Mouse (Mus musculus) lung, embryonic 16.5 days (tissue): ENCODE results near the gene Stx6. TPM values are rescaled to one million over a fixed set of nuclear protein-coding genes. Genes with fewer than 3 reads are reported as not detected.

ENCODE experiments used
- ATAC-seq: fragments of 200-750 bp; cut with Nextera tagmentation; 2 replicates; pipeline ENCODE4 v1.8.0; 2017; ENCODE audit warnings: low read depth, mild to moderate bottlenecking, moderate library complexity
- H3K27ac ChIP-seq: fragments of 300-500 bp; sonication (generic); 2 replicates; pipeline ENCODE4 v1.5.1; 2014; ENCODE audit warnings: mild to moderate bottlenecking, control low read depth, low read length
- H3K27me3 ChIP-seq: fragments of 300-500 bp; sonication (generic); 2 replicates; pipeline ENCODE4 v1.6.1; 2014; ENCODE audit warnings: low read depth, low read length, mixed read lengths; ENCODE audit not compliant: control insufficient read depth, insufficient read depth
- H3K36me3 ChIP-seq: fragments of 300-500 bp; sonication (generic); 2 replicates; pipeline ENCODE4 v1.6.1; 2014; ENCODE audit warnings: low read length; ENCODE audit not compliant: control insufficient read depth, insufficient read depth
- H3K4me1 ChIP-seq: fragments of 300-500 bp; sonication (generic); replicated peaks from 2 replicates; pipeline ENCODE4 v1.6.1; 2014; ENCODE audit warnings: low read length, mixed read lengths; ENCODE audit not compliant: control insufficient read depth, insufficient read depth
- H3K4me2 ChIP-seq: fragments of 300-500 bp; sonication (generic); 2 replicates; pipeline ENCODE4 v1.6.1; 2014; ENCODE audit warnings: low read depth, low read length, control low read depth
- H3K4me3 ChIP-seq: fragments of 300-500 bp; sonication (generic); 2 replicates; pipeline ENCODE4 v1.5.1; 2014; ENCODE audit warnings: mild to moderate bottlenecking, low read length, control low read depth
- H3K9ac ChIP-seq: fragments of 300-500 bp; sonication (generic); 2 replicates; pipeline ENCODE4 v1.6.1; 2014; ENCODE audit warnings: low read length, control low read depth
- H3K9me3 ChIP-seq: fragments of 300-500 bp; sonication (generic); 2 replicates; pipeline ENCODE4 v1.6.1; 2016; ENCODE audit warnings: low read length; ENCODE audit not compliant: control insufficient read depth
- WGBS: fragments of 180-500 bp; shearing (Covaris S2); extraction: QIAGEN DNeasy Blood & Tissue Kit; methylation state at CpG from one replicate; pipeline ENCODE4 v1.1.7; 2014; 5-methylcytosine and 5-hydroxymethylcytosine counted together
- polyA plus RNA-seq: library from polyadenylated mRNA; unstranded; fragments of >200 nt; fragmentation: Nextera tagmentation; extraction: Ambion mirVana; gene quantifications from 2 replicates; pipeline ENCODE4 v1.2.1, GENCODE M21; 2015

Stx6 gene
- polyA plus RNA-seq, 1 experiment from 2014 or later, result 72.8 TPM

DNA sequence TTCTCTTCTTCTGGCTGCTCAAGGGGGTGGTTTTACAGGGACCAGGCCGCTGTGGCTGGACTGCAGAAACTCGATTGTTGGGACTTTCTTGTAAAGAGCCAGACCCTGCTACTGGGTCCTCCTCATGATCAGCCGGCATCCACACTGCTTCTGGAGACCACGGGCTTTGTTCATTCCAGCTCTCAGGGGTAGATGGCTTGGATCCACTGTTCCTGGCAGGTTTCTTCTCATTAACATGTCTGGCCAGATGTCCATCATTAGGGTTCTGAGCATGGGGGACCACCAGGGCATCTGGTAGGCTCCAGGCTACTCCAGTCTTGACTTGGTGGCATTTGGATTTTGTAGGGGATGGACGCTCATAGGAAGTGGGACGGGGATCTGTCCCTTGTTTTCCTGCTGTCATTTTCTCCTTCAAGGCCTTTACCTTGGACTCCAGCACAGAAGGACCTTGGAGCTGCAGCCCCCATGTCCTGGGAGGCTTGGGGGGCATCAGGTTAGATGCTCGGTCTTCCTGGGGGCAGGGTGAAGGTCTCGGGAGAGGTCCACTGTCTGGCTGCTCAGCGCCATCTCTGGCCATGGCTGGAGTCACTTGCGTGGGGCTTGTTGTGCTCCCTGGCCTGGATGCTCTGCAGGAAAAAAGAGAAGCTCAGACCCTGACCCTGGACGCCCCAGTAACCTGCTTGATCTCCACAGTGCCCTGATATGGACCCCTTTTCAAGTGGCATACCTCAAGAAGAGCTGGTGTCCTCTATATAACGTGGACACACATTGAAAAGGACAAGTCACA, 83.4 kb downstream of the Stx6 start:
- 80% methylated on average over 12 of the region's 12 CpGs for WGBS
- no peaks in the 10 kb centered on the region for H3K36me3 ChIP-seq
- H3K4me1 ChIP-seq, result peaks cover 4% of the 10 kb centered on the region; the same call in 1 of the 2 replicates
- H3K27ac ChIP-seq, result no peak overlapping the region
- H3K27me3 ChIP-seq, result peaks cover 4% of the 10 kb centered on the region; the same call in 1 of the 2 replicates
- H3K9me3 ChIP-seq, result no peaks in the 10 kb centered on the region
- no peak for ATAC-seq
- H3K4me3 ChIP-seq, result no peak overlapping the region
- H3K4me2 ChIP-seq, result no peak overlapping the region
- no peak overlapping the region for H3K9ac ChIP-seq

DNA sequence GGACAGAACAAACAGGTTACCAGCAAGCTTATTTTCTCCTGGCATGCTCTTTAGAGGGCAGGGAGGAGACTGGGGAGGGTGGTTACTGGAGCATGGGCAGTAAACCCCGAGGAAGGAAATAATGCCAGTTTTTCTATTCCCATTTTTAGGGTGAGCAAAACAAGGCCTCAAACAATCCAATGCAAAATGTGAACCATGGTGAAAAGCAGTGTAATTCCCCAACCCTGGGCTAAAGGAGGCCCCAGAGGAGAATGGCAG, 83.9 kb downstream of the Stx6 start:
- Histone ChIP-seq H3K9ac (no peak overlapping the region), H3K27ac (no peak overlapping the region), H3K36me3 (no peaks in the 10 kb centered on the region), H3K27me3 (peaks cover 4% of the 10 kb centered on the region; the same call in 1 of the 2 replicates), H3K9me3 (no peaks in the 10 kb centered on the region), H3K4me3 (no peak overlapping the region), H3K4me2 (no peak overlapping the region), H3K4me1 (peaks cover 4% of the 10 kb centered on the region; the same call in 1 of the 2 replicates)
- WGBS, result 75% methylated on average over 1 of the region's 1 CpGs
- ATAC-seq, result no peak

DNA sequence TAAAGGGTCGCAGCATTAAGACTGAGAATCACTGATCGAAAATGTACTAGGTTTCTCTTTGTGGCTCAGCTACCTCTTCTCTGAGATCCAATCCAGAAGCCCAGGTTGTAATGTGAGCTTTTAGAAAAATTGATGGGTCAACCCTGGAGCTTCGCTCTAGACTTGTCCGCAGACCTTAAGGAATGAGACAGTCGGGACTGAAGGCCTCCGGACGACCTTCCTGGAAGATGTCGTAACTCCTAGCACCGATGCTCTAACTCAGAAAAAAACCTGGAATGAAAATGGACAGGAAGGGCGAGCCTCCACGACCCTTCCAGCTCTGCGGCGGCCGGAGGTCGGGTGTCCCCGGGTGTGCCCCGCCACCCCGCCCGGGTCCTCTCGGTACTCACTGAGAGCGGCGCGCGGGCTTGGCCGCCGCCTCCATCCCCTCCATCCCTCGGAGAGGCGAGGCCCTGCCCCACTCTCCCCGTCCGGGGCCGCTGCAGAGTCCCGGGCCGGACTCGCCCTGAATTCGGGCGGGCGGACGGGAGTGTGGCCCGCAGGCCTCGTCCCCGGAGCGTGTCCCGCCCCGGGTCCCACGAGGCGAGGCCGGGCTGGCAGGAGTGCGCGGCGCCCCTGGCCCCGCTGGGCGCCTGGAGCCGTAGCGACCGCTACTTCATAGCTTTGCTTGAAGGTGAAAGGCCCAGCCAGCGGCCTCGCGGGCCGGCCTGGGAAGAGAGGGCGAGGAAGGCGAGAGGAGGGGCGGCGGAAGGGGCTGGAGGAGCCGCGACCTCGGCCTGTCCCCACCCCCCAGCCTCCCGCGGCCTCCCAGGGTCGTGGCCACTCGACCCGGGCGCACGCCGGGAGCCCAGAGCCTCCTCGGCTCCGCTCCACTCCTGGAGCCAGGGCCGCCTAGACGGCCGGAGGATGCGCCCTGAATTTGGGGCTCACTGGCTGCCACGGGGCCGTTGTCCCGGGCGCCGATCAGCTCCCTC, 85.6 kb downstream of the Stx6 start, which contains the start of gene BC034090:
TSS of gene BC034090 (minus strand) at position 648 of the 974 bp plus-strand sequence.
- H3K9ac ChIP-seq, result peak within 1 kb of the TSS; percentile 73
- H3K36me3 ChIP-seq, result no peaks in the 10 kb centered on the region
- peaks cover 4% of the 10 kb centered on the region; the same call in 1 of the 2 replicates for H3K4me1 ChIP-seq
- peak within 1 kb of the TSS; percentile 74 for H3K27ac ChIP-seq
- peak; percentile 87 for ATAC-seq
- H3K4me2 ChIP-seq, result peak within 1 kb of the TSS; percentile 84
- peak within 1 kb of the TSS; percentile 67 for H3K4me3 ChIP-seq
- no peaks in the 10 kb centered on the region for H3K9me3 ChIP-seq
- 2% methylated on average over 62 of the region's 85 CpGs for WGBS
- H3K27me3 ChIP-seq, result peaks cover 4% of the 10 kb centered on the region; the same call in 1 of the 2 replicates

DNA sequence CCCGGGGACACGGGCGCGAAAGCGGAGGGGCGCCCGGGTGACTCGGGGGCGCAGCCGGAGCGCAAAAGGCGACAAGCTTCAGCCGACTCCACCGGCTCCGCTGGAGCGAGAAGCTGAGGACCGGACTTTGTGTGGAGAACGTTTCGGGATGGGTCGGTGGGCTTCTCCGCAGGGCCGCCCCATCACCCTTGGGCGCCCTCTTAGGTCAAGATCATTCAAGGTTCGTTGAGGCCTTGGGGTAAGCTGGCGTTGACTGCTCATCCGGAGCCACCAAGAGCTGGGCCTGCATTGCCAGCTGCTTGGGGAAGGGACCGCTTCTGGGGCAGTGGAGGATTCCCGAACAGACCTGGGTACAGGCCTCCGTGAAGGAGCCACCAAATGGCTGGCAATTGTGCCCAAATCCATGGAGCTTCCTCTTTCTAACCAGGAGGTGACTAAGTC, 86.3 kb downstream of the Stx6 start:
- Histone ChIP-seq H3K4me3 (peak overlapping the region; percentile 67), H3K9ac (peak overlapping the region; percentile 73), H3K4me2 (peak overlapping the region; percentile 84), H3K9me3 (no peaks in the 10 kb centered on the region), H3K27me3 (peaks cover 4% of the 10 kb centered on the region; the same call in 1 of the 2 replicates), H3K36me3 (no peaks in the 10 kb centered on the region), H3K27ac (peak overlapping the region; percentile 74), H3K4me1 (peaks cover 4% of the 10 kb centered on the region; the same call in 1 of the 2 replicates)
- WGBS, result 3% methylated on average over 27 of the region's 29 CpGs
- peak; percentile 29 for ATAC-seq

DNA sequence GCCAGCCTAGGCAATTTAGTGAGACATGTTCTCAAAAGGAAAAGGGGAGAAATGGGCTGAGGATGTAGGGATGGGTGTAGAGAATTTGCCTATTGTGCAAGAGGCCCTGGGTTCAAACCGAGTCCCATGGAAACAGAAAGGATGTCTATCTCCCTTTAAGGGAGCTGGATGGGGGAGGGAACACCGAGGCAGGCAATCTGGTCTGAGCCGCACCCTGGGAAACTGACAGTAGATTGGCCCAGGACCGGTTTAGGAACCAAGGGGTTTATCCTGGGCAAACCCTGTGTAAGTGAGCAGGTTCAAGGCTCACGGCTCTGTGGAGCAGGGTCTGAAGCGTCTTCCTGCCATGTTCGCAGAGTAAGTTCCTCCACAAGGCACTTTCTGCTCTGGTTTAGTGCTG, 87.0 kb downstream of the Stx6 start:
- H3K4me3 ChIP-seq, result no peak overlapping the region
- 75% methylated on average over 7 of the region's 7 CpGs for WGBS

DNA sequence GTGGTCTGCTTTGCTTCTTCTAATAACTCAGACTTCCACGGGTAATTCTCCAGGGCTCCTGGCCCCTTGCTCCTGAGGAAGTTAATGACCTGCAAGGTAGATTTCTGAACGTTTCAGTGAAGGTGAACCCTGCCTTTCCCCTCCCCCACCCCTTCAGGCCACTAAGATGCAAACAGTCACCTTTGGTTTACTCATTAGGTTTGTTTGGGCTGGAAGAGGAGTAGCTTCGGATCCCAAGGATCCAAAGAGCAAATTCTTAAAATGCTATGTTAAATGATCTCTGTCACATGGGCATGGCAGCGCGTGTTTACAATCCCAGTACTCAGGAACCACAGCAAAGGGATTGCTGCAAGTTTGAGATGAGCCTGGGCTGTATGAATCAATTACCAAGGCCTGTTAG, 88.9 kb downstream of the Stx6 start:
- H3K9me3 ChIP-seq, result no peaks in the 10 kb centered on the region
- no peaks in the 10 kb centered on the region for H3K36me3 ChIP-seq
- no peak for ATAC-seq
- WGBS, result 17% methylated on average over 5 of the region's 5 CpGs
- H3K27ac ChIP-seq, result no peak overlapping the region
- H3K9ac ChIP-seq, result no peak overlapping the region
- H3K4me2 ChIP-seq, result no peak overlapping the region
- H3K4me1 ChIP-seq, result peaks cover 4% of the 10 kb centered on the region; the same call in 1 of the 2 replicates
- H3K27me3 ChIP-seq, result peaks cover 4% of the 10 kb centered on the region; the same call in 1 of the 2 replicates
- no peak overlapping the region for H3K4me3 ChIP-seq

More for the DNA sequence above, 87.0 kb downstream of the Stx6 start:
- Histone ChIP-seq H3K27ac (no peak overlapping the region), H3K27me3 (peaks cover 4% of the 10 kb centered on the region; the same call in 1 of the 2 replicates), H3K4me1 (peaks cover 4% of the 10 kb centered on the region; the same call in 1 of the 2 replicates), H3K36me3 (no peaks in the 10 kb centered on the region), H3K9ac (no peak overlapping the region), H3K4me2 (peak overlapping the region; percentile 84), H3K9me3 (no peaks in the 10 kb centered on the region)
- ATAC-seq, result no peak

DNA sequence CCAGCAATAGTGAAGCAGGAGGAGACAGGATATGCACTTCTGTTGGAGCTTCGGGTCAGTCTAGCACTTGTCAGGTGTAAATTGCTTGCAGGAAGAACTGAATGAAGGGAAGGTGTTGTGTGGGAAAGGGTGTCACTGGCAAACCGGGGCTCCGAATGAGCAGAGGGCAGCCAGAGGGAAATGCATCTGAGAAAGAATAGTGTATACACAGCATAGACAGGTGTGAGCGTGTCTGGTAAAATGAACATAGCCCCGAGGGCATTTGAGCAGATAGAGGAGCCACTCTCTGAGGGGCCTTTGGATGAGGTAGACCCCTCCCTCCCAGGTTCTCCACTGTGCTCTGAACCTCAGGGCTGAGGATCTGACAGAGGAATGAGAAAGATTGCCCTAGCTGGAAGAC, 89.5 kb downstream of the Stx6 start:
- H3K27ac ChIP-seq, result no peak overlapping the region
- no peak overlapping the region for H3K4me3 ChIP-seq
- no peak overlapping the region for H3K4me2 ChIP-seq
- no peaks in the 10 kb centered on the region for H3K36me3 ChIP-seq
- no peaks in the 10 kb centered on the region for H3K9me3 ChIP-seq
- peaks cover 4% of the 10 kb centered on the region; the same call in 1 of the 2 replicates for H3K4me1 ChIP-seq
- 30% methylated on average over 5 of the region's 5 CpGs for WGBS
- H3K27me3 ChIP-seq, result peaks cover 4% of the 10 kb centered on the region; the same call in 1 of the 2 replicates
- ATAC-seq, result no peak
- no peak overlapping the region for H3K9ac ChIP-seq

DNA sequence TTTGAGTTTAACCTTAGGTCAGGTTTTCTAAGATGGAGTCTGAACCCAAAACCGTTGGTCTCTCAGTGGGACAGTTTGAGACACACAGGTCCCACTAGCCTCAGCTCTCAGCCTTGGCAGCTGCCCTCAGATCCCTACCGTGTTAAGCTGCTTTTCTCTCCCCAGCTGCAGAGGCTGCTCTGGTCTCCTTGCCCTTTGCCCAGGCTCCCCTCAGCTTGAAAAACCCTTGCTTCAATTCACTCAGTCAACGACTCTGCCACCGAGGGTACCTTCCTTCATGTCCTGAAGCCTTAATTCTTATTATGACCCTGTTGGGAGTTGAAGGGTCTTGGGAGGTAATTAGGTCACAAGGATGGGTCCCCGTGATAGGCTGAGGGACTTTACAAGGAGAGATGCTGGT, 91.4 kb downstream of the Stx6 start:
- Histone ChIP-seq H3K4me1 (no peaks in the 10 kb centered on the region), H3K9ac (no peak overlapping the region), H3K9me3 (no peaks in the 10 kb centered on the region), H3K27me3 (no peaks in the 10 kb centered on the region; the same call in 1 of the 2 replicates), H3K4me3 (no peak overlapping the region), H3K4me2 (no peak overlapping the region), H3K36me3 (no peaks in the 10 kb centered on the region), H3K27ac (no peak overlapping the region)
- no peak for ATAC-seq
- 54% methylated on average over 5 of the region's 5 CpGs for WGBS
